Mouse (Mus musculus) right cerebral cortex, adult 2 months (tissue): ENCODE results near the gene Cpsf6.

Experiments used
- DNase-seq, 2 experiments: peaks; one replicate each; pipeline ENCODE4 v3.0.0; 2021 to 2022; ENCODE audit warnings: low spot score in 2 of 2

Gene Cpsf6

GRCm38 (mm10) chr10:117413562-117414527, 34.0 kb upstream of the Cpsf6 start:
- DNase-seq, result no peak

- no peak for DNase-seq
These were observed 32.8 kb upstream of the Cpsf6 start for GRCm38 (mm10) chr10:117412474-117413057.

- no peak for DNase-seq
These were observed 32.1 kb upstream of the Cpsf6 start for GRCm38 (mm10) chr10:117411716-117412473.

- no peak for DNase-seq
These were observed 31.3 kb upstream of the Cpsf6 start for GRCm38 (mm10) chr10:117411131-117411530.

- DNase-seq, result no peak
These were observed 30.8 kb upstream of the Cpsf6 start for GRCm38 (mm10) chr10:117410481-117411048.

GRCm38 (mm10) chr10:117409373-117410354, 29.8 kb upstream of the Cpsf6 start:
- no peak for DNase-seq

- no peak for DNase-seq
These were observed 28.9 kb upstream of the Cpsf6 start for GRCm38 (mm10) chr10:117408545-117409372.

- DNase-seq, result no peak
These were observed 28.0 kb upstream of the Cpsf6 start for GRCm38 (mm10) chr10:117407734-117408288.

GRCm38 (mm10) chr10:117406843-117407733, 27.3 kb upstream of the Cpsf6 start:
- no peak for DNase-seq

- DNase-seq, result no peak
These were observed 26.4 kb upstream of the Cpsf6 start for GRCm38 (mm10) chr10:117406283-117406588.

GRCm38 (mm10) chr10:117405526-117406282, 25.9 kb upstream of the Cpsf6 start:
- DNase-seq, result no peak

- no peak for DNase-seq
These were observed 24.6 kb upstream of the Cpsf6 start for GRCm38 (mm10) chr10:117404384-117404783.

GRCm38 (mm10) chr10:117403344-117403953, 23.6 kb upstream of the Cpsf6 start:
- DNase-seq, result no peak

GRCm38 (mm10) chr10:117402403-117403333, 22.9 kb upstream of the Cpsf6 start:
- no peak for DNase-seq

GRCm38 (mm10) chr10:117401364-117401763, 21.5 kb upstream of the Cpsf6 start:
- DNase-seq, result no peak

- DNase-seq, result no peak
These were observed 20.6 kb upstream of the Cpsf6 start for GRCm38 (mm10) chr10:117400246-117400954.
